Mouse (Mus musculus) thymus, postnatal 14 days (tissue): Measurements from ENCODE around the gene Oser1.
"Not testable (repeated sequence)": the region's sequence is repeated elsewhere in the genome, so short reads cannot be mapped to it uniquely, and the experiment has no call there.

Experiments
- DNase-seq: peaks from one replicate; pipeline ENCODE4 v3.0.0; 2021

Oser1 gene

GRCm38 (mm10) chr2:163439488-163439887, 15.0 kb upstream of the Oser1 start:
- DNase-seq, result no peak

- peak; percentile 28 for DNase-seq
These were observed 14.3 kb upstream of the Oser1 start for GRCm38 (mm10) chr2:163438619-163439451.

- DNase-seq, result no peak
These were observed 13.7 kb upstream of the Oser1 start, which contains the start of gene Gdap1l1 for GRCm38 (mm10) chr2:163438246-163438618. Gene Gdap1l1 (plus strand): TSS chr2:163438476.

GRCm38 (mm10) chr2:163437800-163438199, 13.3 kb upstream of the Oser1 start:
- no peak for DNase-seq

GRCm38 (mm10) chr2:163433971-163434370, 9.5 kb upstream of the Oser1 start:
- DNase-seq, result no peak

GRCm38 (mm10) chr2:163431289-163431688, 6.8 kb upstream of the Oser1 start:
- DNase-seq, result no peak

- no peak for DNase-seq
These were observed 4.0 kb upstream of the Oser1 start for GRCm38 (mm10) chr2:163428346-163429011.

- no peak for DNase-seq
These were observed 1.4 kb downstream of the Oser1 start for GRCm38 (mm10) chr2:163422895-163423660.

- peak; percentile 20 for DNase-seq
These were observed 4.1 kb downstream of the Oser1 start for GRCm38 (mm10) chr2:163420366-163420886.

GRCm38 (mm10) chr2:163419346-163420045, 5.0 kb downstream of the Oser1 start:
- DNase-seq, result peak; percentile 99

- DNase-seq, result no peak
These were observed 5.6 kb downstream of the Oser1 start for GRCm38 (mm10) chr2:163418841-163419345.

- no peak for DNase-seq
These were observed 6.7 kb downstream of the Oser1 start for GRCm38 (mm10) chr2:163417830-163418229.

GRCm38 (mm10) chr2:163417026-163417425, 7.5 kb downstream of the Oser1 start:
- DNase-seq, result no peak

- DNase-seq, result no peak
These were observed 11.5 kb downstream of the Oser1 start for GRCm38 (mm10) chr2:163412846-163413590.

GRCm38 (mm10) chr2:163412419-163412818, 12.1 kb downstream of the Oser1 start:
- no peak for DNase-seq

- DNase-seq, result no peak
These were observed 12.7 kb downstream of the Oser1 start for GRCm38 (mm10) chr2:163411840-163412239.

- not testable (repeated sequence) for DNase-seq
These were observed 13.2 kb downstream of the Oser1 start for GRCm38 (mm10) chr2:163411344-163411743.

- no peak for DNase-seq
These were observed 14.3 kb downstream of the Oser1 start for GRCm38 (mm10) chr2:163410211-163410610.

GRCm38 (mm10) chr2:163404037-163404815, 20.3 kb downstream of the Oser1 start:
- DNase-seq, result no peak

- DNase-seq, result peak; percentile 73
These were observed 23.3 kb downstream of the Oser1 start for GRCm38 (mm10) chr2:163401221-163401620.

GRCm38 (mm10) chr2:163399222-163399621, 25.3 kb downstream of the Oser1 start:
- no peak for DNase-seq
